Mouse (Mus musculus): Measurements from ENCODE around the gene Parp14. TPM values are rescaled to one million over a fixed set of nuclear protein-coding genes. Genes with fewer than 3 reads are reported as not detected.
"Not testable (repeated sequence)": the region's sequence is repeated elsewhere in the genome, so short reads cannot be mapped to it uniquely, and the experiment has no call there.

Parp14 gene
- 1 to 10 TPM; 1.5 to 3.2 (median 2.4) TPM for total RNA-seq (2022)

- no peak for DNase-seq (ENCODE audit: low spot score in 2 of 2)
Observed at GRCm38 (mm10) chr16:35871048-35871851, at the start of gene Parp14. Gene Parp14 (minus strand): TSS chr16:35871544.

DNA sequence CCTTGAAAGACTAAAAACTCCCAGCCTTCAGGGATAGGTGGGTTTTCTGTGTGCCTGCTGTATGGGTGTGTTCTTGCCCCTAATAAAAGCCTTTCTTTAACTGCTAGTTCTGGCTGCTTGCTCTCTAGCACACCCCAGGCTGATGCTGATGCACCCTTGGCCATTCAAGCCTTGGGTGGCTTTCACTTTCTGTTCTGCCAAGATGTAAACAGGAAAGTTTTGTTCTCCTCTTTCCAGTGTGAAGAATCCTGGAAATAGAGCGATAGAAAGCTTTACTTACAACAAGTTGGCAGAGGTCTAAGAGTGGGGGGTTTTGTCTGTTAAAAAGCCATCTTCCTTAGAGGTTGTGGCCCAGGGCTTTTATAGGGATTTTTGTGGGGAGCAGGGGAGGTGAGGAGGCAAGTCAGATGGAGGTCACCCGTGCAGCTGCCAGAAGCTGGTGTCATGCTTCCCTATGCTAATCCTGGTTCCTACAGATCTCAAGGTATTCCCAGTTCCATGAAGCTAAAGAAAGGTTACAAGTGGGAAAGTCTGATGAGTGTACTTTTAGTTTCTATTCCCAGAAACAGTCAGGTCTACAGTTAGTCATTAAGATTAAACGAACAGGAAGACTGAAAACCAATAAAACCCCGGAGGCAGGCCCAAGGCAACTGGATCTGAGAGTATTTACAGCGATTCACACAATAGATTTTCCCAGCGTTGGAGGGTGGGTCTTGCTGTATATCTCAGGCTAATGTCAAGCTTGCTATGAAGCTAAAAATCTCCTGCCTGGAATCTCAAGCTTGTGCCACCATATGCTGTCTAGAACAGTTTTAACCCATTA lies 47.6 kb upstream of the Parp14 start:
- DNase-seq (ENCODE audit: low spot score in 2 of 2) = no peak

GRCm38 (mm10) chr16:35914301-35914700 lies 43.0 kb upstream of the Parp14 start:
- DNase-seq (ENCODE audit: low spot score in 2 of 2) = no peak

- no peak for DNase-seq (ENCODE audit: low spot score in 2 of 2)
Observed at GRCm38 (mm10) chr16:35913526-35913925, 42.2 kb upstream of the Parp14 start.

- DNase-seq (ENCODE audit: low spot score in 2 of 2) = no peak
Observed at GRCm38 (mm10) chr16:35911449-35911848, 40.1 kb upstream of the Parp14 start.

DNA sequence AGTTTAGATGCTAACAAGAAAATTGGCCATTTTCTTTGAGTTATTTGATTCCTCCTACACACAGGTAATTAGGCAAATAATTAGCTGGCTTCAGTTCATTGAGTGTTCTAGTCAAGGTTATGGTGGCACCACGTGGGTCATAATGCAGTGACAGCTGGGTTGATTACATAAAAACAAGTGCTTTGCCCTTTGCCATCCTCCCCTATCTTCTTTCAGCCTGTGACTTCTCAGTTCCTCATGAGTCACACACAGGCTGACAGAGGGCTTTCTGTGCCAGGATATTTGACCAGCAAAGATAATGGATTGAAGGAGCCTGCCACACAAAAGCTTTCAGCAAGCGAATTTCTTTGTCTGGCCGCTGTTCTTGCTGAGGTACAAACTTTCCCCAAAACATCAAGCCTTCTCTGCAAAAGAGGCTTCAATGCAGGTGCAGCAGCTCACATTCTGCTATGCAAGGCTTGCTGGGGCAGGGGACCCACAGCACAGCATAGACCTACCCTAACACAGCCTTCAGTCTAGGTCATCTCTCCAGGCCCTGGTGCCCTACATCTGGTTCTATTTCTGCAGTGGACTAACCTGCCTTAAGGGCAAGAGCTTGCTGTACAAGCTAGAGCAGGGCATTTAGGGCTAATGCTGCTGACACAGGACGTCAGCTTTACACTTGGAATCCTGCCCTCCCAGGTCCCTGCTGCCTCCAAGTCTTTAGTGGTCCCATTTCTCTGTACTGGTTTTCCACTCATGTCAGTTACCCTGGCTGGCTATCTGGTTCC lies 36.3 kb upstream of the Parp14 start:
- no peak for DNase-seq (ENCODE audit: low spot score in 2 of 2)

DNA sequence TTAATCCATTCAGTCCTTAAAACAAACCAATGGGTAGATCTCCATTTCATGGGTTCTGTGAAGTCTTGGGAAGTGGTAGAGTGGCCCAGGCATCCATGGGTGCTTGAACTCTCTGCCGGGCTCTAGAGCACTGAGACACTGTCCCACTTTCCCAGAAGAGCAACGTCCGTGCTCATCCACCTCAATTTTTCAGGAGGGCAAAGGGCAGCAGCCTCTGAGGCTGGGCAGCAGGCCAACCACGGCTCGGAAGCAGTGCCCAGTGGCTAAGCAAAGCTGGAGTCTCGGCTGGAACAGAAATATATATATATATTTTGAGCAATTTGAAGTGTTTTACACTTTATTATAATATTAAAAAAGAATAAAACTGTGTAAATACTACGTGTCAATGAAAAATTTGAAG lies 35.5 kb upstream of the Parp14 start:
- no peak for DNase-seq (ENCODE audit: low spot score in 2 of 2)

DNA sequence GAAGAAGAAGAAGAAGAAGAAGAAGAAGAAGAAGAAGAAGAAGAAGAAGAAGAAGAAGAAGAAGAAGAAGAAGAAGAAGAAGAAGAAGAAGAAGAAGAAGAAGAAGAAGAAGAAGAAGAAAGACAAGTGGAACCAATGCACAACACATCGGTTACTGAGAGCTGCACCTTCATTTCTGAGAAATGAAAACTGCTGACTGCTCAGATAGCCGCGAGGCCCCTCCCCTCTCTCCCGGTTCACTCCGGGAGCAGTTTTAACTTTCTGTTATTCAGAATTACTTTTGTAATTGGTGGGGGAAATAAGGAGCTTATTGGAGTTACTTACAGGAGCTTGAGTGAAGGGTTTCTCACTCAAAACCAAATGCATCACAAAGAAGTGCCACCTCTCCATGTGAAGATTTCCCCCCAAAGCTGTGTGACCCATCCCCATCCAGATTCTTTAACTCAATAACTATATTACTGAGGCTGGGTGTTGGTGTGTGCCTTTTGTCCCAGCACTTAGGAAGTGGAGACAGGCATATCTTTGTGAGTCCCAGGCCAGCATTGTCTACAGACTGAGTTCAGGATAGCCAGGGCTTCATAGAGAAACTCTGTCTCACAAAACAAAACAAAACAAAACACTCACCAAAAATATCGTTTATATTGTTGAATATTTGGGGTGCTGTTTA lies 34.6 kb upstream of the Parp14 start:
- DNase-seq (ENCODE audit: low spot score in 2 of 2) = no peak

GRCm38 (mm10) chr16:35905355-35905754 lies 34.0 kb upstream of the Parp14 start:
- no peak for DNase-seq (ENCODE audit: low spot score in 2 of 2)

DNA sequence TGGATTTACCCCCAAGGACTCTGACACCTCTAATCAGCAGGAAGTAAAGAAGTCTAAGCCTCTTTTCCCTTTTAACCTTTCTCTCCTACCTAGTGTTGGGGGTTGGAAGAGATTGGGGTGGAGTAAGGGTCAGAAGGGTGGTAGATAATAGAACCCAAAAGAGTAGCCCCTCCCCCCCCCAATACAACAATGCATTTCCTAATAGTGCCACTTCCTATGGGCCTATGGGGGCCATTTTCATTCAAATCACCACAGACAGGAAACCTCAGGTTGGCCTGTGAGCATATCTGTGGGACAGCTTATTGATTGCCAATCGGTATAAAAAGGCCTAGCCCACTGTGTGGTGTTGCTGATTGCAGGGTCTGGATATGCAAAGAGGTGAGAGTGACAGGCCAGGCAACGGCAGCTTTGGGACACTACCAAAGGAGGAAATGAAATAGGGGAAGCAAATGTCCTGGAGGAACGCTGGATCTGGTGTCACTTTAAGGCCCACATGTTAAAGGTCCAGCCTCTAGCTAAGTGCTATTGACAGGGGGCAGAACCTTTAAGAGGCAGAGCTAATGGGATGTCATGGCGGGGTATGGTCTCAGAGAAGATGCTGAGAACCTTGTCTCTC lies 32.9 kb upstream of the Parp14 start:
- no peak for DNase-seq (ENCODE audit: low spot score in 2 of 2)

DNA sequence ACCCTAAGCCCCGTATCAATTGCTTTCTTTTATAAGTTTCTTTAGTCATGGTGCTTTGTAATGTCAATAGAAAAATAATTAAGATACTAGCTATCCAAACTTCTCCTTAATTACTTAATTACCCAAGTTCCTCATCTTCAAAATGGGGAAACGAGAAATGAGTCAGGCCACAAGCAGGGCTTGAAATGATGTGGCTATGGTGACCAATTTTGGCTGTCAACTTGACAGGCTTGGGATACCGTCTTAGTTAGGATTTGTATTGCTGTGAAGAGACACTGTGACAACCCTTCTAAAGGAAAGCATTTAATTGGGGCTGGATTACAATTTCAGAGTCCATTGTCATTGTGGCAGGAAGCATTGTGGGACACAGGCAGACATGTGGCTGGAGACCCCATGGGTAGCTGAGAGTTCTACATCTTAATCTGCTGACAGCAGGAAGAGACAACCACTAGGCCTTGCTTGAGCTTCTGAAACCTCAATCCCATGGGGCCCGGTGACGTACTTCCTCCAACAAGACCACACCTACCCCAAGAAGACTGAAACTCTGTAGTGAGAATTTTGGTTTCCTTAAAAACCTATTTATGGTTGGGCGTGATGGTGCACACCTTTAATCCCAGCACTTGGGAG lies 31.8 kb upstream of the Parp14 start:
- no peak for DNase-seq (ENCODE audit: low spot score in 2 of 2)

DNA sequence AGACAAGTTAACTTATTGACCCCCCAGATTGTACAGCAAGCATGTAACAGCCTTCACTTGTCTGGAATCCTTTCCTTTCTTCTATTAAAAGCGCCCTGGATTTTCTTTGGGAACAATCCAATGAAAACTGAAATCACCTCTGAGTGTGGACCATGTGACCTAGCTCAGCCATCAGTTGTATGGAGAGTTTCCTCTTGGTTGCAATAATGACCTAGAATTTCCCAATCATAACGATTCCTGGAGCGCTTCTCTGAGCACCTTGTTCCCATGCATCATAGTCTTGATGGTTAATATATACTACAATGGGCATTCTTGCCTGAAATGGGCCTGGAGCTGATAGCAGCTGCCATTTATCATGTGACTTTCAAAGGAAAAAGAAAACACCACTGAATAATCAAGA lies 29.2 kb upstream of the Parp14 start:
- no peak for DNase-seq (ENCODE audit: low spot score in 2 of 2)

DNA sequence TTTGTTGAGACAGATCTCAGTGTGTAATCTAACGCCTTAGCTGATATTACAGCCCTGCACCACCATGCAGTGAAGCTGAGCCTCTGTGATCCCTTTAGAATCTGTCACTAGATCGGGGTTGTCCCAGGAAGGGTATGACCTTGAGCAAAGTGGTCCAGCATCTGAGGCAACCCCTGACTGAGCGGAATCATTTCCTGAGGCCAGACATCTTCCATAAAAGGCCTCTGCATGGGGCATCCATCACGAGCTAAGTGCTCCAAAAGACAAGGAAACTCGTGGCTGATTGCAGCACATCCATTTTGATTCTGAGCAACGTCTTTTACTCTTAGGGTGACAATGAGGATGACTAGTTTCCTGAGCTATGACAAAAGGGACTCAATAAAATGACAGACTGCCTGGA lies 23.7 kb upstream of the Parp14 start:
- no peak for DNase-seq (ENCODE audit: low spot score in 2 of 2)

DNA sequence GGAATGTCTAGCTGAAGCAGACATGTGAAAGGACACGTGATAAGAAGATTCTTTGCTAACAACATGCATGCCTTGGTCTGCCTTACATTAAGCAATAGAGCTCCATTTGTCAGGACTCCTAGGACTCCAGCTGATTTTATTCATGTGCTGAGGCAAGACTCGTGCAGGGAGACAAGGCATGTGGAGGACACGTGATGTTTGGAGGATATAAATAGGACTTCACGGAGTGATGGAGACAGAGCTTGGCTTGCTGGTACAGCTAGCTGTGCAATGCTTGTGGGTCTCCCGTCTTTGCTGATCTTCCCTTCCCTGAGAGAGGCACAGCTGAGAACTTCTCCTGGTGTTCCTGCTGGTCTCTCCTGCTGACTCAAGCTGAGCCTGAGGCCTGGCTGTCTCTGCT lies 20.3 kb upstream of the Parp14 start:
- DNase-seq (ENCODE audit: low spot score in 2 of 2) = not testable (repeated sequence)

- no peak for DNase-seq (ENCODE audit: low spot score in 2 of 2)
Observed at GRCm38 (mm10) chr16:35890645-35891044, 19.3 kb upstream of the Parp14 start.

DNA sequence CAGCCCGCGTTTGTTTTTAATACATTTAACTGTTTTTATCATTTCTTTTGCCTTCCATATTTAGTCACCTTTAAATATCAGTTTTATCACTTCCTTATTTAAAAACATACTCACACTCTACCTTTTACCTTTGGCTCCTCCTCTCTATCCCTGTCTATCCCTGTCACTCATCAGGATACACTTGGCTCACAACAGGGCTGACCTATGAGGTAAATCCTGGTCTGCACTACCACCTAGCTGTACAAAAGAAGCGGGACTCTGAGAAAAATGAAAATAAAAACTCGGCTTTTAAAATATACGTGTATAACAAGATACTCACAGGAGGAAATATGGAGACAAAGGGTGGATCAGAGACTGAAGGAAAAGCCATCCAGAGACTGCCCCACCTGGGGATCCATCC lies 17.6 kb upstream of the Parp14 start:
- no peak for DNase-seq (ENCODE audit: low spot score in 2 of 2)

DNA sequence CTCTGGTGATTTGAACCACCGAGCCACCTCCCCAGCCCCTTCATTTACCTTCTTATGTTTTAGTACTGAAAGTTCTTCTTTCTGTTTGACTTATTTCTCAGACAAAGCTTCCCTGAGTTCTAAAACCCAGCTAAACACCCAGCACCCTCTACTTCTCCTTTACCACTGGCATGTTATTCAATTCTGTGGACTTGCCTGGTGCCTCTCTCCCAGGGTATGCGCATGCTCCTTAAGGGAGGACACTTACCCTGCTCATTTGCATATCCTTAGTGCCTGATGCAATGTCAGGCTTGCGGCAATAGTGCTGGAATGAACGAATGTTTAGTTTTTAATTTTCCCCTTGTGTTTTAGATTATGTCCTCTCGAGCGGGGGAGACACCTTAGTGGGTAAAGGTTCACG lies 16.8 kb upstream of the Parp14 start:
- no peak for DNase-seq (ENCODE audit: low spot score in 2 of 2)

DNA sequence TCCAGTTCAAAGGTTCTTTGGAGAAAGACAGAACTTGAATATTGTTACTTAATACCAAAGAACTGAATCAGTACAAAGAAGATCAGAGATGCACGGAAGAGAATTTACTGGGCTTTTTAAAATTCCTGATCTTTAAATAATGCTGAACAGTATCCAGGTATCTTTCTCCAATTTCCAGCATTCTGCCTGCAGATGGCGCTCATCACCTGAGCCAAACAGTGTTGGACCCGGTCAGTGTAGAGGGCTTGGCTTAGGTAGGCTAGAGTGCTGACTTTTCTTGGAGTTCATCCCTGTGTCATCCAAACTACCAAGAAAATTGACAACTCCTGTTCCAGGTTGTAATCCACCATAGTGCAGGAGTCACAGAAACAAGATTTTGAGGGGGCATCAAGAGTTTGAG lies 3.1 kb upstream of the Parp14 start:
- no peak for DNase-seq (ENCODE audit: low spot score in 2 of 2)

- DNase-seq (ENCODE audit: low spot score in 2 of 2) = no peak
Observed at GRCm38 (mm10) chr16:35872410-35873006, 1.2 kb upstream of the Parp14 start.

DNA sequence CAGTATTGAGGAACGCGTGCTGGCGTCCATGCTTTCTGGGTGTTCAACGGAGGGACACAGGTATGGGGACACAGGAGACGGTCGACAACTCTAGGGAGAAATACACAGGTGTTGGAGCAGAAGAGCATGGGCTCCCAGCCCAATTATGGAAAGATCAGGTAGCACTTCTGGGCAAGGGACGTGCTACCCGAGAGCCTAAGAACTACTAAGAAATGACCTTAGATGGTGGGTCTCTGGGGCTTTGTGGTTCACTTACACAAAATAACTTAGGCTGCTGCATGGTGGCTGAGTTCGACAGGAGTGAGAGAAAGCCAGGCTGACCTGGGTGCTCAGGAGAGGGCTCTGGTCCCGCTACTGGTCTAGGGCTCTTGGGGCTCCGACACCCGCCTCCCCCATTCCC lies 554 bp upstream of the Parp14 start:
- no peak for DNase-seq (ENCODE audit: low spot score in 2 of 2)
